Mouse (Mus musculus) olfactory bulb, adult 2 months (tissue): ENCODE data around the gene Naa40.

Experiments used
- CTCF ChIP-seq: fragments of 200-500 bp; IDR thresholded peaks from 2 replicates; pipeline ENCODE4 v1.5.1; 2012; ENCODE audit warnings: low read depth, mild to moderate bottlenecking, low read length, moderate library complexity; ENCODE audit not compliant: insufficient read depth
- POLR2A ChIP-seq: fragments of 200-500 bp; IDR thresholded peaks from 2 replicates; pipeline ENCODE4 v1.6.1; 2012; ENCODE audit warnings: mild to moderate bottlenecking, low read depth, low read length, moderate library complexity; ENCODE audit not compliant: insufficient read depth

- TF ChIP-seq CTCF (no peak), POLR2A (no peak)
Observed at GRCm38 (mm10) chr19:7178841-7179452, 62.0 kb downstream of the Naa40 start.
